Mouse (Mus musculus) kidney, postnatal 0 days (tissue): ENCODE results near the gene Ebf1. TPM values are rescaled to one million over a fixed set of nuclear protein-coding genes. Genes with fewer than 3 reads are reported as not detected.

Experiments used
- ATAC-seq: fragments of 200-750 bp; cut with Nextera tagmentation; replicated peaks from 2 replicates; pipeline ENCODE4 v1.8.0; 2017; ENCODE audit warnings: low read depth, moderate number of reproducible peaks, moderate TSS enrichment, moderate library complexity; ENCODE audit not compliant: low FRiP score
- DNase-seq: peaks from one replicate; pipeline ENCODE4 v3.0.0-alpha.2; 2016; ENCODE audit warnings: low spot score
- H3K27ac ChIP-seq: fragments of 300-500 bp; sonication (generic); 2 replicates; pipeline ENCODE4 v1.5.1; 2014; ENCODE audit warnings: mild to moderate bottlenecking
- H3K27me3 ChIP-seq: fragments of 300-500 bp; sonication (generic); 2 replicates; pipeline ENCODE4 v1.6.1; 2014; ENCODE audit warnings: low read length, mixed read lengths; ENCODE audit not compliant: insufficient read depth
- H3K36me3 ChIP-seq: fragments of 300-500 bp; sonication (generic); 2 replicates; pipeline ENCODE4 v1.6.1; 2014; ENCODE audit warnings: low read length, mixed read lengths; ENCODE audit not compliant: insufficient read depth
- H3K4me1 ChIP-seq: fragments of 300-500 bp; sonication (generic); replicated peaks from 2 replicates; pipeline ENCODE4 v1.6.1; 2014; ENCODE audit warnings: antibody characterized with exemption, low read length, mixed read lengths; ENCODE audit not compliant: insufficient read depth
- H3K4me2 ChIP-seq: fragments of 300-500 bp; sonication (generic); 2 replicates; pipeline ENCODE4 v1.6.1; 2014; ENCODE audit warnings: mild to moderate bottlenecking, low read length, moderate library complexity, mixed read lengths
- H3K4me3 ChIP-seq: fragments of 300-500 bp; sonication (generic); replicated peaks from 2 replicates; pipeline ENCODE4 v1.5.1; 2014; ENCODE audit warnings: low read depth, low read length
- H3K9ac ChIP-seq: fragments of 300-500 bp; sonication (generic); 2 replicates; pipeline ENCODE4 v1.6.1; 2014; ENCODE audit warnings: low read depth, low read length
- H3K9me3 ChIP-seq: fragments of 300-500 bp; sonication (generic); replicated peaks from 2 replicates; pipeline ENCODE4 v1.6.1; 2016; ENCODE audit warnings: low read length, inconsistent platforms, mixed read lengths
- CTCF ChIP-seq: IDR thresholded peaks from 2 replicates; pipeline ENCODE4 v1.5.1; 2016; ENCODE audit warnings: antibody characterized with exemption, low read depth, mild to moderate bottlenecking, moderate library complexity
- WGBS: fragments of 180-500 bp; shearing (Covaris S2); extraction: QIAGEN DNeasy Blood & Tissue Kit; methylation state at CpG from one replicate; pipeline ENCODE4 v1.1.7; 2014; 5-methylcytosine and 5-hydroxymethylcytosine counted together
- polyA plus RNA-seq: library from polyadenylated mRNA; unstranded; fragments of >200 nt; fragmentation: Nextera tagmentation; extraction: Ambion mirVana; gene quantifications from 2 replicates; pipeline ENCODE4 v1.2.1, GENCODE M21; 2015

Gene Ebf1
- polyA plus RNA-seq, 1 experiment from 2014 or later, result 19.6 TPM

DNA sequence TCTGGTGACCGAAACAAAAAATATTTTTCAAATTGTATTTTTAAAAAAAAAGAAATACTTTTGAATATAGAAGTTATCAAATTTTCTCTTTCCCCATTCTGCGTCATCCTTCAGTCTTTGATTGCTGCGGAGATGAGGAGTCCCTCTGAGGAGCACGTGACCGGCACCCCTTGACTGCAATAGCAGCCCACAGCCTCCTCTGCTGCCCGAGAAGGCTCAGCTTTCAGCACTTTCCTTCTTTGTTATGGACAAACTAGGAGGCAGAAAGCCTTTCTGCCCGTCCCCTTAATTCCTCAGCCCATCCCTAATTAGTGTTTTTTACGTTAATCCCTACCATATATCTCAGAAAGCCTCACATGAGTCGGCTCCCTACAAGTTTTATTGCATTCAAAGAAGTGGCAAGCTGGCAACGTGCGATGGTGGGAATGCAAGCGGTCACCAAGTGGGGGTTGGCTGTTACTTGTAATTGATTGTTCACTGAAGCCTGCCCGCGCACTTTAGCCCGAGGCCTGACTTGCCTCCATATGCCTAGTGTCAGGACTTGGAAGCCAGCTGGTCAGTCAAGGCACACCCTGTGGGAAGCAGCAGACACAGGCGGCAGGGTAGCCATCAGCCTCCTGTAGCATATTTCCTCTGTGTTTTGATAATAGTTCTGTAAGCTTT is 79.6 kb downstream of the Ebf1 start:
- Histone ChIP-seq H3K4me1 (peaks cover 11% of the 10 kb centered on the region), H3K9ac (no peak overlapping the region), H3K9me3 (no peaks in the 10 kb centered on the region), H3K4me2 (peak overlapping the region; percentile 39), H3K27me3 (no peaks in the 10 kb centered on the region), H3K36me3 (no peaks in the 10 kb centered on the region), H3K4me3 (no peak overlapping the region), H3K27ac (0 out of 2 replicates have a peak overlapping the region, but pooled peaks have one; percentile 25)
- 15% methylated on average over 16 of the region's 16 CpGs for WGBS
- TF ChIP-seq CTCF, result no peak
- ATAC-seq, result no peak; the same call in 1 of the 2 replicates
- peak; percentile 81 for DNase-seq

DNA sequence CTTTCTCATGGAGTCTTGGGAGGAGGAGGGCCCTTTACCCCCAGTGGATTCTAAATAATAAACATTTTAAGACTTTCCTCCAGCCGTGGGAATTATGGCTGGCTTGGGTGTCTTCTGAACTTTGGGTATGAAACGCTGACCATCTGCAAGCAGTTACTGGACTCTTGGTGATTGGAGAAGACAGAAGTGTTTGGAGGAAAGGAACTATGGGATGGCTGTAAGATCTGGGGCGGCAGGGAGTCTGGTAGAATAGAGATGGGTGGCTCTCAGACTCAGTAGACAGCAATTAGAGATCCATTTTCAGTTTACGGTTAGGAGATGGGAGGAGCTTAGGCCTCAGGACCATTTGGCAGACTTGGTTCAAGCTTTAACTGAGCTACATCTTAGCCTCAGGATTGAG is 83.1 kb downstream of the Ebf1 start:
- no peak for ATAC-seq
- Histone ChIP-seq H3K4me2 (no peak overlapping the region), H3K4me1 (peaks cover 14% of the 10 kb centered on the region), H3K4me3 (no peak overlapping the region), H3K27ac (no peak overlapping the region), H3K9ac (no peak overlapping the region), H3K27me3 (no peaks in the 10 kb centered on the region), H3K9me3 (no peaks in the 10 kb centered on the region), H3K36me3 (no peaks in the 10 kb centered on the region)
- DNase-seq, result peak; percentile 83
- no peak for TF ChIP-seq CTCF
- WGBS, result 51% methylated on average over 4 of the region's 4 CpGs

DNA sequence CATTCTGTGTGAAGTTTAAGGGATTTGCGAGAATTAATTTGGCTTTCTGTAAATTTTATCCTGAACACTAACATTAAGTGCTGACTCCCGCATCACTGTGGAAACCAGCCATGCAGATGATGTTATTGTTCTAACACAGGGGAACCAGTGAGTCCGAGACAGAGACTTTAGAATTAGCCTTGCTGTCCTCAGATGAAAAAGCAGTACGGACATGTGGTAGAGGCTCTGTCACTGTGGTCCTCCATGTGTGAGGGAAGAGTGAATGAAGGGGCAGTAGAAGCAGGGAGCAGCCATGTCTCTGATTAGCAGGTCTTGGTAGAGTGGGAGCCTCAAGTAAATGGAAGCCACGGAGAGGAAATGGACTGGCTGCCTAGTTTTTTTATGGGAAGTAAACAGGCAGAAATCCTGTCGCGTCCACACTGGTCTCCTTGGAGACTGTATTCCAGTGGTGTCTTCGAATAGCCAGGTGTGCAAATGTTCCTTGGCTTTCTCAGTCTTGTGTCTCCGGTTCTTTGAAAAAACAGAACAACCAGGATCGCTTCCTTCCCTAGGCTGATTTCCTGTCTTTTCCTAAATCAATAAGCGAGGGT is 84.2 kb downstream of the Ebf1 start:
- Histone ChIP-seq H3K9ac (no peak overlapping the region), H3K36me3 (no peaks in the 10 kb centered on the region), H3K27me3 (no peaks in the 10 kb centered on the region), H3K4me1 (peaks cover 14% of the 10 kb centered on the region), H3K27ac (0 out of 2 replicates have a peak overlapping the region, but pooled peaks have one; percentile 42), H3K4me3 (no peak overlapping the region), H3K9me3 (no peaks in the 10 kb centered on the region), H3K4me2 (no peak overlapping the region)
- ATAC-seq, result no peak
- 37% methylated on average over 11 of the region's 11 CpGs for WGBS
- no peak for TF ChIP-seq CTCF
- no peak for DNase-seq

DNA sequence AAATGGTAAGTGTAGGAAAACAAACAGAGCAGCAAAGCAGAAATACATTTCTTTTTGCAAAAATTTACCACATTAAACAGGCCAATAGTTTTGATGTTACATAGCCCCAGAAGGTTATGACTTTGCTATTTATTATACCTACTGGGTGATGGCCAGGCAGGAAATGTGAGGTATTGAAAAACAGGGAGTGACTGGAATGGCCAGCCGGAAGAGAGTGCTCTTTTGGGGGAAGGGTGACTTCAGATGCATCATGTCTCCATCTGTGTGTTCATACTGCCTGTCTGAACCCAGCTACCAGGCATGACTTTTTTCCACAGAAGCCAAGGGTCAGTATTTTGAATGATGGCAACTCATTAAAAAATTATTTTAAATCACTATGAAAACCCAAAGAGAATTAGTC is 84.7 kb downstream of the Ebf1 start:
- ATAC-seq, result no peak
- no peak overlapping the region for H3K4me3 ChIP-seq
- 33% methylated on average over 1 of the region's 1 CpGs for WGBS

GRCm38 (mm10) chr11:44702716-44703486 is 85.8 kb downstream of the Ebf1 start:
- H3K4me1 ChIP-seq, result peaks cover 17% of the 10 kb centered on the region
- TF ChIP-seq CTCF, result no peak
- H3K4me2 ChIP-seq, result no peak overlapping the region
- WGBS, result 94% methylated on average over 8 of the region's 8 CpGs
- DNase-seq, result no peak
- no peaks in the 10 kb centered on the region for H3K9me3 ChIP-seq
- no peak for ATAC-seq
- H3K27me3 ChIP-seq, result no peaks in the 10 kb centered on the region
- H3K36me3 ChIP-seq, result no peaks in the 10 kb centered on the region
- H3K27ac ChIP-seq, result no peak overlapping the region
- H3K4me3 ChIP-seq, result no peak overlapping the region
- H3K9ac ChIP-seq, result no peak overlapping the region

More for the DNA sequence above, 84.7 kb downstream of the Ebf1 start:
- no peak for TF ChIP-seq CTCF
- H3K9ac ChIP-seq, result no peak overlapping the region
- H3K27ac ChIP-seq, result 0 out of 2 replicates have a peak overlapping the region, but pooled peaks have one; percentile 42
- no peaks in the 10 kb centered on the region for H3K27me3 ChIP-seq
- peaks cover 14% of the 10 kb centered on the region for H3K4me1 ChIP-seq
- H3K9me3 ChIP-seq, result no peaks in the 10 kb centered on the region
- no peaks in the 10 kb centered on the region for H3K36me3 ChIP-seq
- peak; percentile 35 for DNase-seq
- no peak overlapping the region for H3K4me2 ChIP-seq

GRCm38 (mm10) chr11:44703951-44704350 is 86.8 kb downstream of the Ebf1 start:
- WGBS, result 94% methylated on average over 5 of the region's 5 CpGs
- H3K9ac ChIP-seq, result no peak overlapping the region
- ATAC-seq, result no peak
- no peaks in the 10 kb centered on the region for H3K27me3 ChIP-seq
- no peak overlapping the region for H3K4me2 ChIP-seq
- H3K27ac ChIP-seq, result no peak overlapping the region
- DNase-seq, result no peak
- TF ChIP-seq CTCF, result no peak
- no peaks in the 10 kb centered on the region for H3K36me3 ChIP-seq
- no peaks in the 10 kb centered on the region for H3K9me3 ChIP-seq
- peaks cover 18% of the 10 kb centered on the region for H3K4me1 ChIP-seq
- H3K4me3 ChIP-seq, result no peak overlapping the region
